Mouse (Mus musculus) right cerebral cortex, postnatal 25 days (tissue): ENCODE measurements around the gene Gm49601.

Experiments
- DNase-seq: peaks from one replicate; pipeline ENCODE4 v3.0.0; 2022

Gm49601 gene

GRCm38 (mm10) chr16:18580389-18580788 is 45.8 kb downstream of the Gm49601 start:
- DNase-seq = no peak

GRCm38 (mm10) chr16:18577599-18578160 is 48.5 kb downstream of the Gm49601 start:
- DNase-seq = no peak

- no peak for DNase-seq
These were observed 49.2 kb downstream of the Gm49601 start for GRCm38 (mm10) chr16:18577071-18577470.

GRCm38 (mm10) chr16:18574196-18574595 is 52.0 kb downstream of the Gm49601 start:
- no peak for DNase-seq
